Mouse (Mus musculus) left cerebral cortex, adult 18-20 months (tissue): ENCODE data around the gene Foxj1. TPM values are rescaled to one million over a fixed set of nuclear protein-coding genes. Genes with fewer than 3 reads are reported as not detected.
A peak's percentile ranks its signal among the peaks of the same experiment; 100 is the strongest.
"Not testable (repeated sequence)": the region's sequence is repeated elsewhere in the genome, so short reads cannot be mapped to it uniquely, and the experiment has no call there.

ENCODE experiments used
- DNase-seq, 2 experiments: peaks; one replicate each; pipeline ENCODE4 v3.0.0; 2021 to 2022; ENCODE audit warnings: low spot score in 2 of 2, mixed read lengths in 1 of 2
- long read RNA-seq, 2 experiments: library from polyadenylated mRNA; stranded (forward); transcript quantifications; one replicate each; pipeline ENCODE4 v2.0.0; 2021
- total RNA-seq, 2 experiments: library from RNA; stranded (reverse); gene quantifications; 2 replicates each; pipeline ENCODE4 v1.2.3; 2021

Gene Foxj1
- total RNA-seq: 1 to 10 TPM; 3.8 to 3.9 TPM
- long read RNA-seq, experiment 1: 0 reads
- long read RNA-seq, experiment 2: 0 reads

GRCm38 (mm10) chr11:116335244-116336036 is at the start of gene Foxj1:
Foxj1 (minus strand) TSS chr11:116335399.
- peak; percentile 95 to 97 for DNase-seq

- DNase-seq: no peak
These were observed 49.0 kb upstream of the Foxj1 start for GRCm38 (mm10) chr11:116384171-116384570.

GRCm38 (mm10) chr11:116383070-116383469 is 47.9 kb upstream of the Foxj1 start:
- not testable (repeated sequence) for DNase-seq

- DNase-seq: no peak
These were observed 45.6 kb upstream of the Foxj1 start for GRCm38 (mm10) chr11:116380767-116381166.

GRCm38 (mm10) chr11:116379530-116379929 is 44.3 kb upstream of the Foxj1 start:
- DNase-seq: no peak

GRCm38 (mm10) chr11:116376945-116377661 is 41.9 kb upstream of the Foxj1 start:
- no peak for DNase-seq

GRCm38 (mm10) chr11:116371894-116372450 is 36.8 kb upstream of the Foxj1 start:
- DNase-seq: no peak

- no peak for DNase-seq
These were observed 34.4 kb upstream of the Foxj1 start for GRCm38 (mm10) chr11:116369633-116370032.

- DNase-seq: no peak
These were observed 33.9 kb upstream of the Foxj1 start for GRCm38 (mm10) chr11:116369051-116369450.

- DNase-seq: peak; percentile 78 to 85
These were observed 32.9 kb upstream of the Foxj1 start for GRCm38 (mm10) chr11:116368116-116368515.

GRCm38 (mm10) chr11:116366647-116367046 is 31.4 kb upstream of the Foxj1 start:
- DNase-seq: no peak

GRCm38 (mm10) chr11:116366124-116366523 is 30.9 kb upstream of the Foxj1 start:
- DNase-seq: no peak

GRCm38 (mm10) chr11:116365432-116365831 is 30.2 kb upstream of the Foxj1 start:
- no peak for DNase-seq

- no peak for DNase-seq
These were observed 26.8 kb upstream of the Foxj1 start for GRCm38 (mm10) chr11:116362015-116362414.

- DNase-seq: not testable (repeated sequence)
These were observed 25.7 kb upstream of the Foxj1 start for GRCm38 (mm10) chr11:116360915-116361314.

GRCm38 (mm10) chr11:116359652-116360051 is 24.5 kb upstream of the Foxj1 start:
- no peak for DNase-seq

GRCm38 (mm10) chr11:116358926-116359637 is 23.9 kb upstream of the Foxj1 start:
- no peak for DNase-seq

- DNase-seq: no peak
These were observed 19.3 kb upstream of the Foxj1 start for GRCm38 (mm10) chr11:116354521-116354920.

GRCm38 (mm10) chr11:116353535-116353934 is 18.3 kb upstream of the Foxj1 start:
- DNase-seq: no peak

- DNase-seq: no peak
These were observed 16.1 kb upstream of the Foxj1 start for GRCm38 (mm10) chr11:116351294-116351693.

GRCm38 (mm10) chr11:116347955-116348354 is 12.8 kb upstream of the Foxj1 start:
- no peak for DNase-seq
